Mouse (Mus musculus) brain, embryonic 14.5 days (tissue): ENCODE results near the gene Meioc. TPM values are rescaled to one million over a fixed set of nuclear protein-coding genes. Genes with fewer than 3 reads are reported as not detected.
A peak's percentile ranks its signal among the peaks of the same experiment; 100 is the strongest.
"Not testable (repeated sequence)": the region's sequence is repeated elsewhere in the genome, so short reads cannot be mapped to it uniquely, and the experiment has no call there.

Experiments
- DNase-seq: peaks from one replicate; pipeline ENCODE4 v3.0.0-alpha.2; 2011; ENCODE audit warnings: low read depth
- CTCF ChIP-seq: fragments of 200-500 bp; IDR thresholded peaks from 2 replicates; pipeline ENCODE4 v1.5.1; 2012; ENCODE audit warnings: inconsistent platforms, mild to moderate bottlenecking, moderate library complexity, borderline replicate concordance; ENCODE audit not compliant: insufficient read depth, insufficient read length; ENCODE audit errors: extremely low read depth
- POLR2A ChIP-seq: fragments of 200-500 bp; IDR thresholded peaks from 2 replicates; pipeline ENCODE4 v1.6.1; 2012; ENCODE audit warnings: mild to moderate bottlenecking, inconsistent platforms, borderline replicate concordance; ENCODE audit not compliant: poor library complexity, insufficient read depth, insufficient read length, severe bottlenecking; ENCODE audit errors: extremely low read depth
- polyA plus RNA-seq: library from polyadenylated mRNA; depleted of rRNA; stranded (reverse); fragments of >200 nt; gene quantifications from 2 replicates; pipeline ENCODE4 v1.2.3, GENCODE M21; 2012; rRNA removed

Meioc gene
- polyA plus RNA-seq, 1 experiment = 0.11 TPM

GRCm38 (mm10) chr11:102690162-102690561, 26.6 kb downstream of the Meioc start:
- peak; percentile 80 for DNase-seq
- no peak for TF ChIP-seq POLR2A
- TF ChIP-seq CTCF = peak; percentile 87; the same call in 1 of the 2 replicates

- TF ChIP-seq POLR2A (no peak), CTCF (no peak)
- DNase-seq = no peak
Observed at GRCm38 (mm10) chr11:102695289-102695688, 31.8 kb downstream of the Meioc start.

- TF ChIP-seq CTCF (no peak), POLR2A (peak; percentile 83)
- DNase-seq = peak; percentile 91
Observed at GRCm38 (mm10) chr11:102697338-102698017, 34.0 kb downstream of the Meioc start, which contains the start of gene Ccdc43. TSS of gene Ccdc43 (minus strand) at chr11:102697782.

GRCm38 (mm10) chr11:102698018-102698476, 34.5 kb downstream of the Meioc start:
- no peak for DNase-seq

GRCm38 (mm10) chr11:102702206-102702605, 38.7 kb downstream of the Meioc start:
- DNase-seq = not testable (repeated sequence)

More at GRCm38 (mm10) chr11:102698018-102698476, 34.5 kb downstream of the Meioc start:
- TF ChIP-seq POLR2A (no peak), CTCF (no peak)

- no peak for DNase-seq
- TF ChIP-seq POLR2A = no peak
- TF ChIP-seq CTCF = no peak
Observed at GRCm38 (mm10) chr11:102712411-102712810, 48.9 kb downstream of the Meioc start.

GRCm38 (mm10) chr11:102714578-102714977, 51.1 kb downstream of the Meioc start:
- TF ChIP-seq CTCF = peak; percentile 10; the same call in 1 of the 2 replicates
- not testable (repeated sequence) for DNase-seq

- TF ChIP-seq POLR2A (no peak), CTCF (no peak)
- DNase-seq = peak; percentile 46
Observed at GRCm38 (mm10) chr11:102716135-102716534, 52.6 kb downstream of the Meioc start.

GRCm38 (mm10) chr11:102725574-102725973, 62.1 kb downstream of the Meioc start:
- peak; percentile 20 for DNase-seq
- TF ChIP-seq POLR2A (no peak), CTCF (peak; percentile 40; the same call in 1 of the 2 replicates)

- no peak for TF ChIP-seq POLR2A
- TF ChIP-seq CTCF = peak; percentile 43; the same call in 1 of the 2 replicates
Observed at GRCm38 (mm10) chr11:102728614-102729013, 65.1 kb downstream of the Meioc start.

GRCm38 (mm10) chr11:102729835-102730234, 66.3 kb downstream of the Meioc start:
- TF ChIP-seq POLR2A (no peak), CTCF (no peak)
- DNase-seq = no peak

More at GRCm38 (mm10) chr11:102728614-102729013, 65.1 kb downstream of the Meioc start:
- DNase-seq = peak; percentile 69

- DNase-seq = peak; percentile 11
- no peak for TF ChIP-seq CTCF
- TF ChIP-seq POLR2A = no peak
Observed at GRCm38 (mm10) chr11:102731366-102731765, 67.8 kb downstream of the Meioc start.

Other genes starting within 250 kb of the Meioc start
- gene Grn, start 233.4 kb upstream of the Meioc start, polyA plus RNA-seq = 33.2 and 53.0 TPM in 2 replicates
- gene Fam171a2, start 216.0 kb upstream of the Meioc start, polyA plus RNA-seq = 221 and 276 TPM in 2 replicates
- gene Itga2b, start 193.6 kb upstream of the Meioc start, polyA plus RNA-seq = 4.8 and 5.3 TPM in 2 replicates
- 46.1 and 58.4 TPM in 2 replicates for gene Gpatch8, start 107.3 kb upstream of the Meioc start, polyA plus RNA-seq
- gene Gm11627, start 84.3 kb upstream of the Meioc start, polyA plus RNA-seq = 3.6 and 4.6 TPM in 2 replicates
- gene Fzd2, start 59.3 kb upstream of the Meioc start, polyA plus RNA-seq = 35.6 and 59.4 TPM in 2 replicates
- 18.5 and 23.9 TPM in 2 replicates for gene Ccdc43, start 34.1 kb downstream of the Meioc start, polyA plus RNA-seq
- gene Adam11, start 97.7 kb downstream of the Meioc start, polyA plus RNA-seq = 48.4 and 64.1 TPM in 2 replicates
- gene Gjc1, start 156.0 kb downstream of the Meioc start, polyA plus RNA-seq = 52.2 and 61.0 TPM in 2 replicates
- 4.3 and 4.9 TPM in 2 replicates for gene Higd1b, start 172.1 kb downstream of the Meioc start, polyA plus RNA-seq
- gene Eftud2, start 217.3 kb downstream of the Meioc start, polyA plus RNA-seq = 114 and 117 TPM in 2 replicates
- gene Ccdc103, start 217.5 kb downstream of the Meioc start, polyA plus RNA-seq = 1.1 and 1.3 TPM in 2 replicates
- 0.09 and 0.12 TPM in 2 replicates for gene Fam187a, start 221.5 kb downstream of the Meioc start, polyA plus RNA-seq
- gene Gfap, start 237.2 kb downstream of the Meioc start, polyA plus RNA-seq = 0.26 and 0.29 TPM in 2 replicates